2 mouse cellular contexts compared by ENCODE assay signal in the genomic region with DNA sequence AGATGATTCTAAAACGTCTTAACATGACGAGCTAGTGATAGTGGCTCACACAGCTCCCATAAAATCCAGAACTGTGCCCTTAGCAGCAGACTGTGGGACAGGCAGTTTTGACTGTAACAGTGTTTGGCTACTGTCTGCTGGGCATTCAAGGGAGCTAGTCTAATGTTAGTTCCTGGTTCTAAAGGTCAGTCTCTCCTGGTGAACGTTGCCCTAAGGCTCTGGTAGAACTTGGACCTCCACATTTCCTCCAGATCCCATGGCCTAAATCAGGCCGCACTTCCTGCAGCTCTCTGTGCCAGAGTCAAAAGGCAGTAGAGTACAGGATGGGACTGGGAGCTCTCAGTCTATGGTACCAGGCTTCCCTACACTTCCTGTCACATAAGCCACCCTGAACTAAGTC. TPM values are rescaled to one million over a fixed set of nuclear protein-coding genes. Genes with fewer than 3 reads are reported as not detected.
"Had no signal": no experiment of that assay in that cellular context is flagged by ENCODE, and none has a peak within 500 bp of the region (broad histone marks: within the 10 kb centered on the region; RNA-seq: fewer than 3 reads in every experiment).

No protein-coding gene starts in this region.

RNA-seq across cellular contexts. Expression of gene 4930502E18Rik, which starts 40.0 kb away (rescaled TPM):
- polyA plus RNA-seq: gonadal fat pad, adult 2 months; inflammation-experienced regulatory T-cells, adult 6 months had no signal
